In the genomic region with DNA sequence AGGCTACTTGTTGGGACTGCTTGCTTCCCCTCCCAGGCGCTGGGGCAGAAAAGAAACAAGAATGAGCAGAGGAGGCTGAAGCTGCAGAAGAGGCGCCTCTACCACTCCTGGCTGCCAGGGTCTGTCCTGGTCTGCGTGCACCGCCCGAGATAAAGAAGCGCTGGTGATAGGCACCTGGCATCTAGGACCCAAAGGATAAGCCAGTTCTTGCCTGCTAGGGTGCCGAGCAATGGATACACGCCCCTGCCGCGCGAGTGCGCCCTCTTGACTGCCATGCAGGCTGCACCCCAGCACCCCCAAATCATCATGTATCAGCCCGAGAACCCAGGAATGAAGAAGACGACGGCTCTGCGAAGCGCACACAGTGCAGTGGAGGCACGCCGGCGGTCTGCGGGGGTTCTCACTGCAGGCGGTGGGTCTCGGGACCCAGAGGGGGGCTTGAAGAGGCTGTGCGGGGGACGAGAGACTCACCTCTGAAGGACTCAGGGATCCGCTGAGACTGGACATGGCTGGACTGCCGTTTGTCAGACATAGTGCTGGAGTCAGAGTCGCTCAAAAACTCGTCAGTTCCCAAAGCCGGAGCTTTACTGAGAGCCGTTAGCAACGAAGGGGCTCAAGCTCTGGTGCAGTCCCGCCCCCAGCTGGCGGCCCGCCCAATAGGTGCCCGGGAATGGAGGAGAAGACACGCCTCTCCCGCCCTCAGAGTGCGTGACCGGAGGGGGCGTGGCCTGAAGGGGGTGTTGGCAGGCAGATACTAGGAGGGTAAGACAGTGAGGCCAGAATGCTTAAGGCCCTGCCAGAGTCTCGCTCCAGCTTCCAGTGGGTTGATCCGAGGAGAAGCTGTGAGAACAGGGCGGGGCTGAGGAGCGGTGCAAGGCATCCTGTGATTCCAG, we compare ENCODE assay signal across 8 mouse cellular contexts. TPM values are rescaled to one million over a fixed set of nuclear protein-coding genes. Genes with fewer than 3 reads are reported as not detected.
DNase-seq lines count a peak whose midpoint lies in the region; ATAC-seq and TF ChIP-seq lines count a peak whose summit lies in the region.

A gene (minus strand): TSS at position 589 of the 893 bp plus-strand sequence.

- H3K9ac ChIP-seq in heart, embryonic 11.5 days (ENCODE audit: low read depth, low read length): peak within 1 kb of the TSS; percentile 89
- H3K9ac ChIP-seq in kidney, embryonic 16.5 days (replicated peaks; ENCODE audit: low read length): peak within 1 kb of the TSS; percentile 81
- H3K9ac ChIP-seq in liver, adult 2 months (ENCODE audit: low read depth, low read length): peak within 1 kb of the TSS; percentile 82

- peak within 1 kb of the TSS; percentile 60 for H3K4me3 ChIP-seq in C2C12 (ENCODE audit: insufficient read depth, poor library complexity, severe bottlenecking)
- peak within 1 kb of the TSS; percentile 90 for H3K4me3 ChIP-seq in erythroblast, embryonic 14.5 days (replicated peaks)
- peak within 1 kb of the TSS; percentile 89 for H3K4me3 ChIP-seq in heart, embryonic 11.5 days (ENCODE audit: low read depth, low read length)
- peak within 1 kb of the TSS; percentile 77 for H3K4me3 ChIP-seq in kidney, embryonic 16.5 days (ENCODE audit: low read length)
- peak within 1 kb of the TSS; percentile 82 for H3K4me3 ChIP-seq in liver, adult 2 months (ENCODE audit: insufficient read depth, low read depth, low read length)
- H3K4me3 ChIP-seq in myocyte: peak within 1 kb of the TSS; percentile 82

- peak within 1 kb of the TSS; percentile 93 for H3K27ac ChIP-seq in heart, embryonic 11.5 days (ENCODE audit: low read depth, low read length)
- H3K27ac ChIP-seq in kidney, embryonic 16.5 days (ENCODE audit: low read length): peak within 1 kb of the TSS; percentile 85
- peak within 1 kb of the TSS; percentile 77 for H3K27ac ChIP-seq in liver, adult 2 months (replicated peaks; ENCODE audit: insufficient read depth, low read depth, low read length)

- H3K36me3 ChIP-seq in C2C12 (ENCODE audit: control insufficient read depth, insufficient read depth) (no peaks in the 10 kb centered on the region), myocyte (ENCODE audit: control insufficient read depth, insufficient read depth) (peaks cover 9% of the 10 kb centered on the region)
- H3K36me3 ChIP-seq in erythroblast, embryonic 14.5 days (ENCODE audit: control insufficient read depth): peaks cover 47% of the 10 kb centered on the region
- H3K36me3 ChIP-seq in heart, embryonic 11.5 days (ENCODE audit: control insufficient read depth, insufficient read depth, low read length): no peaks in the 10 kb centered on the region
- H3K36me3 ChIP-seq in kidney, embryonic 16.5 days (ENCODE audit: insufficient read depth, low read length): no peaks in the 10 kb centered on the region
- no peaks in the 10 kb centered on the region for H3K36me3 ChIP-seq in liver, adult 2 months (ENCODE audit: control insufficient read depth, insufficient read depth, low read length)
- H3K36me3 ChIP-seq in splenic B cell, adult 2 months (ENCODE audit: control insufficient read depth, insufficient read depth, low read length, poor library complexity, severe bottlenecking): no peaks in the 10 kb centered on the region

- peak; percentile 99 for ATAC-seq in heart, embryonic 11.5 days (replicated peaks; ENCODE audit: insufficient number of reproducible peaks, low FRiP score, low TSS enrichment)
- peak; percentile 100 for ATAC-seq in kidney, embryonic 16.5 days (ENCODE audit: low FRiP score, low TSS enrichment)

- H3K79me3 ChIP-seq in C2C12 (ENCODE audit: low read depth): peaks cover 20% of the 10 kb centered on the region

- H3K79me2 ChIP-seq in C2C12 (ENCODE audit: control insufficient read depth, insufficient read depth) (peaks cover 49% of the 10 kb centered on the region), myocyte (ENCODE audit: control insufficient read depth, insufficient read depth) (peaks cover 47% of the 10 kb centered on the region)
- H3K79me2 ChIP-seq in liver, adult 2 months (ENCODE audit: control insufficient read depth, insufficient read depth, low read length): peaks cover 4% of the 10 kb centered on the region; the same call in 1 of the 2 replicates

- no peaks in the 10 kb centered on the region for H3K27me3 ChIP-seq in C2C12 (ENCODE audit: control insufficient read depth, insufficient read depth, insufficient read length)
- H3K27me3 ChIP-seq in erythroblast, embryonic 14.5 days (ENCODE audit: control insufficient read depth): peaks cover 1% of the 10 kb centered on the region; the same call in 1 of the 2 replicates
- H3K27me3 ChIP-seq in heart, embryonic 11.5 days (ENCODE audit: control insufficient read depth, insufficient read depth, low read length): no peaks in the 10 kb centered on the region
- H3K27me3 ChIP-seq in kidney, embryonic 16.5 days (ENCODE audit: insufficient read depth, low read length): no peaks in the 10 kb centered on the region
- no peaks in the 10 kb centered on the region for H3K27me3 ChIP-seq in liver, adult 2 months (ENCODE audit: control insufficient read depth, insufficient read depth, low read length)
- no peaks in the 10 kb centered on the region for H3K27me3 ChIP-seq in myocyte (ENCODE audit: control insufficient read depth, insufficient read depth, insufficient read length)
- H3K27me3 ChIP-seq in splenic B cell, adult 2 months (ENCODE audit: control insufficient read depth, insufficient read depth, low read length, poor library complexity, severe bottlenecking): no peaks in the 10 kb centered on the region

- H3K4me2 ChIP-seq in heart, embryonic 11.5 days: peak within 1 kb of the TSS; percentile 98
- peak within 1 kb of the TSS; percentile 97 for H3K4me2 ChIP-seq in kidney, embryonic 16.5 days (replicated peaks; ENCODE audit: low read depth, low read length)
- peak within 1 kb of the TSS; percentile 99 for H3K4me2 ChIP-seq in myocyte (ENCODE audit: low read depth)

- 1% methylated on average over 45 of the region's 45 CpGs for WGBS in heart, embryonic 11.5 days (ENCODE audit: insufficient replicate concordance)
- under 1% methylated on average over 45 of the region's 45 CpGs for WGBS in kidney, embryonic 16.5 days
- under 1% methylated on average over 45 of the region's 45 CpGs for WGBS in liver, adult 2 months

- peaks cover 51% of the 10 kb centered on the region for H3K4me1 ChIP-seq in erythroblast, embryonic 14.5 days (ENCODE audit: control insufficient read depth)
- peaks cover 12% of the 10 kb centered on the region; the same call in 1 of the 2 replicates for H3K4me1 ChIP-seq in heart, embryonic 11.5 days (ENCODE audit: control insufficient read depth, insufficient read depth, low read length)
- peaks cover 19% of the 10 kb centered on the region for H3K4me1 ChIP-seq in kidney, embryonic 16.5 days (ENCODE audit: insufficient read depth, low read length)
- peaks cover 15% of the 10 kb centered on the region for H3K4me1 ChIP-seq in liver, adult 2 months (ENCODE audit: control insufficient read depth, insufficient read depth, low read length)

- peak; percentile 99 for DNase-seq in brain, embryonic 14.5 days (ENCODE audit: low read depth)
- DNase-seq in liver, adult 2 months (ENCODE audit: extremely low read depth, low read depth, low spot score): peak; percentile 89
- DNase-seq in splenic B cell, adult 2 months (ENCODE audit: low read depth, low spot score): peak; percentile 97

- TF ChIP-seq POLR2A in brain, embryonic 14.5 days (IDR thresholded peaks at IDR 0.05; ENCODE audit: borderline replicate concordance, extremely low read depth, insufficient read depth, insufficient read length, poor library complexity, severe bottlenecking): 0 out of 2 replicates have a peak, but pooled peaks have one; percentile 5
- peak; percentile 64 for TF ChIP-seq POLR2A in liver, adult 2 months (IDR thresholded peaks at IDR 0.05; ENCODE audit: extremely low read depth, insufficient read depth, low read length)
- TF ChIP-seq POLR2A in myocyte (IDR thresholded peaks at IDR 0.05; ENCODE audit: insufficient read length, low read depth): peak; percentile 91

- no peaks in the 10 kb centered on the region for H3K9me3 ChIP-seq in erythroblast, embryonic 14.5 days (ENCODE audit: control insufficient read depth, low read length)
- H3K9me3 ChIP-seq in heart, embryonic 11.5 days (replicated peaks; ENCODE audit: control insufficient read depth, low read length): no peaks in the 10 kb centered on the region
- no peaks in the 10 kb centered on the region for H3K9me3 ChIP-seq in kidney, embryonic 16.5 days (ENCODE audit: low read length)

- peak within 1 kb of the TSS; percentile 58 for H3ac ChIP-seq in C2C12 (ENCODE audit: control insufficient read depth, insufficient read length, low read depth)
- H3ac ChIP-seq in myocyte (ENCODE audit: control insufficient read depth, insufficient read length): peak within 1 kb of the TSS; percentile 33

- no peak for TF ChIP-seq CTCF in C2C12 (IDR thresholded peaks at IDR 0.05; ENCODE audit: control insufficient read depth, insufficient read depth, insufficient read length)
- no peak for TF ChIP-seq CTCF in brain, embryonic 14.5 days (IDR thresholded peaks at IDR 0.05; ENCODE audit: borderline replicate concordance, extremely low read depth, insufficient read depth, insufficient read length)
- TF ChIP-seq CTCF in liver, adult 2 months (IDR thresholded peaks at IDR 0.05; ENCODE audit: low read depth, low read length): 0 out of 2 replicates have a peak, but pooled peaks have one; percentile 12

TF ChIP-seq in C2C12, 6 proteins besides CTCF, POLR2A, EP300 and RAD21:
- TF ChIP-seq MAX (IDR thresholded peaks at IDR 0.05): peak; percentile 72
- no peak for TF ChIP-seq CEBPB (IDR thresholded peaks at IDR 0.05; ENCODE audit: low read depth)
TF ChIP-seq in C2C12: peak in this region for 1.

TF ChIP-seq in myocyte, 11 proteins besides CTCF, POLR2A, EP300 and RAD21 (continues in another document):
- TF ChIP-seq MYOD1 (IDR thresholded peaks at IDR 0.05; ENCODE audit: control insufficient read depth in 1 of 3, insufficient read length in 2 of 3, low read depth in 2 of 3) (peak in 1 of 3 experiments; percentile 32), POLR2AphosphoS2 (IDR thresholded peaks at IDR 0.05; ENCODE audit: insufficient read length, low read depth) (peak; percentile 84), TCF12 (IDR thresholded peaks at IDR 0.05; ENCODE audit: insufficient read depth, poor library complexity, severe bottlenecking) (no peak), MAX (IDR thresholded peaks at IDR 0.05; ENCODE audit: low read depth) (no peak), E2F4 (IDR thresholded peaks at IDR 0.05; ENCODE audit: insufficient read depth) (no peak), REST (IDR thresholded peaks at IDR 0.05; ENCODE audit: insufficient read depth, insufficient read length) (no peak), USF1 (IDR thresholded peaks at IDR 0.05; ENCODE audit: low read depth) (peak; percentile 16)

RNA-seq across cellular contexts. Expression of the gene that starts here (rescaled TPM):
- polyA plus RNA-seq in C2C12 (2012; fragmentation: generic; extraction: Trizol) (87.9 TPM), myocyte (2012; fragmentation: generic; extraction: Trizol) (170 TPM)
- polyA plus RNA-seq in brain, embryonic 14.5 days (2012; rRNA removed): 8.2 and 11.6 TPM in 2 replicates
- polyA plus RNA-seq in erythroblast, embryonic 14.5 days (2012): 29.1 and 34.6 TPM in 2 replicates
- polyA plus RNA-seq in heart, embryonic 11.5 days (2014; fragmentation: Nextera tagmentation; extraction: Ambion mirVana): 39.6 and 46.1 TPM in 2 replicates
- polyA plus RNA-seq in kidney, embryonic 16.5 days (2015; fragmentation: Nextera tagmentation; extraction: Ambion mirVana): 36.9 and 40.4 TPM in 2 replicates
- 42.4 and 46.7 TPM in 2 replicates for total RNA-seq in liver, adult 2 months (2014; rRNA removed)
- 34.2 and 40.3 TPM in 2 replicates for polyA plus RNA-seq in liver, adult 2 months (2012; rRNA removed)

Comparison
In these comparisons a context has a peak if more than half of its experiments do, and no peak if none do; other contexts are left out.
1. Peak in every context shown above with its lines: DNase-seq, ATAC-seq, H3K4me3 ChIP-seq and H3K27ac ChIP-seq.
2. POLR2A ChIP-seq: peak in every context shown above with its lines; median percentile 91 in myocyte; 64 in liver, adult 2 months; 5 in brain, embryonic 14.5 days.